Mouse (Mus musculus) CH12.LX (cell line): Measurements from ENCODE around the gene 4930402K13Rik. TPM values are rescaled to one million over a fixed set of nuclear protein-coding genes. Genes with fewer than 3 reads are reported as not detected.

Source experiments
- DNase-seq: peaks from one replicate; pipeline ENCODE4 v3.0.0-alpha.2; 2013; ENCODE audit errors: extremely low read depth
- H3K27ac ChIP-seq: 2 replicates; pipeline ENCODE4 v1.5.1; 2012; ENCODE audit warnings: low read depth, mild to moderate bottlenecking, control low read depth, moderate library complexity; ENCODE audit not compliant: insufficient read depth
- H3K27me3 ChIP-seq: replicated peaks from 2 replicates; pipeline ENCODE3; 2012; ENCODE audit warnings: inconsistent platforms
- H3K36me3 ChIP-seq, 2 experiments: replicated peaks in 1 of 2; 2 replicates each; pipeline versions ENCODE3 to v1.6.1; 2012; ENCODE audit warnings: inconsistent platforms in 1 of 2, low read length in 1 of 2, mild to moderate bottlenecking in 1 of 2, mixed read lengths in 1 of 2, moderate library complexity in 1 of 2; ENCODE audit not compliant: control insufficient read depth in 1 of 2, insufficient read depth in 1 of 2
- H3K4me1 ChIP-seq, 2 experiments: 2 replicates each; pipeline ENCODE4 v1.6.1; 2012; ENCODE audit warnings: inconsistent platforms in 1 of 2, moderate library complexity in 1 of 2; ENCODE audit not compliant: insufficient read depth in 2 of 2, control insufficient read depth in 1 of 2
- H3K4me2 ChIP-seq: 2 replicates; pipeline ENCODE4 v1.6.1; 2012; ENCODE audit warnings: low read depth, mild to moderate bottlenecking, control low read depth; ENCODE audit not compliant: poor library complexity, insufficient read depth, severe bottlenecking
- H3K4me3 ChIP-seq, 3 experiments: fragments of 150-350 bp in 1 of 3; sonication (generic) in 1 of 3; replicated peaks in 1 of 3; 2 replicates each; pipeline versions ENCODE3 to v1.5.1; 2011 to 2012; ENCODE audit warnings: low read depth in 2 of 3, low read length in 2 of 3, mild to moderate bottlenecking in 2 of 3, moderate library complexity in 2 of 3, control low read depth in 1 of 3, improper control_type of control experiment in 1 of 3, inconsistent platforms in 1 of 3, mixed read lengths in 1 of 3; ENCODE audit not compliant: poor library complexity in 1 of 3
- H3K79me2 ChIP-seq: replicated peaks from 2 replicates; pipeline ENCODE4 v1.6.1; 2012; ENCODE audit warnings: mild to moderate bottlenecking, moderate library complexity; ENCODE audit not compliant: control insufficient read depth, poor library complexity, insufficient read depth, severe bottlenecking; ENCODE audit errors: extremely low read depth
- H3K9ac ChIP-seq: 2 replicates; pipeline ENCODE4 v1.6.1; 2012; ENCODE audit warnings: low read depth, mild to moderate bottlenecking, control low read depth, moderate library complexity; ENCODE audit not compliant: insufficient read depth
- H3K9me3 ChIP-seq: replicated peaks from 2 replicates; pipeline ENCODE3; 2012; ENCODE audit warnings: low read length, inconsistent platforms, mixed read lengths
- BHLHE40 ChIP-seq: IDR thresholded peaks from 2 replicates; pipeline ENCODE4 v1.6.1; 2011; ENCODE audit warnings: mild to moderate bottlenecking, low read depth, low read length, improper control_type of control experiment
- CHD1 ChIP-seq: IDR thresholded peaks from 2 replicates; pipeline ENCODE4 v1.6.1; 2012; ENCODE audit warnings: low read depth, low read length, improper control_type of control experiment, inconsistent platforms
- E2F4 ChIP-seq: IDR thresholded peaks from 2 replicates; pipeline ENCODE4 v1.6.1; 2011; ENCODE audit warnings: low read depth, low read length, improper control_type of control experiment; ENCODE audit not compliant: insufficient replicate concordance
- EP300 ChIP-seq: IDR thresholded peaks from 2 replicates; pipeline ENCODE4 v1.6.1; 2011; ENCODE audit warnings: low read length, improper control_type of control experiment
- ETS1 ChIP-seq: conservative IDR thresholded peaks from 2 replicates; pipeline ENCODE4 v1.6.1; 2012; ENCODE audit warnings: low read depth, mild to moderate bottlenecking, inconsistent platforms, low read length, improper control_type of control experiment, moderate library complexity
- GABPA ChIP-seq: IDR thresholded peaks from 2 replicates; pipeline ENCODE4 v1.6.1; 2012; ENCODE audit warnings: low read depth, low read length, improper control_type of control experiment, inconsistent platforms; ENCODE audit not compliant: insufficient replicate concordance
- IRF4 ChIP-seq: IDR thresholded peaks from 2 replicates; pipeline ENCODE4 v1.6.1; 2014; ENCODE audit warnings: low read depth, mild to moderate bottlenecking, inconsistent platforms, low read length, improper control_type of control experiment
- JUN ChIP-seq: IDR thresholded peaks from 2 replicates; pipeline ENCODE4 v1.6.1; 2011; ENCODE audit warnings: low read depth, mild to moderate bottlenecking, low read length, improper control_type of control experiment, moderate library complexity; ENCODE audit not compliant: insufficient read depth
- JUND ChIP-seq: conservative IDR thresholded peaks from 2 replicates; pipeline ENCODE4 v1.6.1; 2011; ENCODE audit warnings: low read depth, low read length, improper control_type of control experiment
- MAFK ChIP-seq: IDR thresholded peaks from 2 replicates; pipeline ENCODE4 v1.6.1; 2011; ENCODE audit warnings: low read length, improper control_type of control experiment; ENCODE audit not compliant: insufficient replicate concordance
- MAX ChIP-seq: IDR thresholded peaks from 2 replicates; pipeline ENCODE4 v1.6.1; 2011; ENCODE audit warnings: low read length, improper control_type of control experiment
- MEF2A ChIP-seq: IDR thresholded peaks from 2 replicates; pipeline ENCODE4 v1.6.1; 2014; ENCODE audit warnings: low read depth, mild to moderate bottlenecking, inconsistent platforms, low read length, improper control_type of control experiment, borderline replicate concordance
- MXI1 ChIP-seq: IDR thresholded peaks from 2 replicates; pipeline ENCODE4 v1.6.1; 2011; ENCODE audit warnings: mild to moderate bottlenecking, low read depth, low read length, improper control_type of control experiment
- MYC ChIP-seq: IDR thresholded peaks from 2 replicates; pipeline ENCODE4 v1.6.1; 2011; ENCODE audit warnings: low read depth, mild to moderate bottlenecking, improper control_type of control experiment, low read length
- PAX5 ChIP-seq: IDR thresholded peaks from 2 replicates; pipeline ENCODE4 v1.6.1; 2012; ENCODE audit warnings: low read length, inconsistent platforms, mixed read lengths
- POLR2A ChIP-seq: IDR thresholded peaks from 2 replicates; pipeline ENCODE4 v1.6.1; 2011; ENCODE audit warnings: low read depth, mild to moderate bottlenecking, improper control_type of control experiment, low read length
- RAD21 ChIP-seq: IDR thresholded peaks from 2 replicates; pipeline ENCODE4 v1.6.1; 2011; ENCODE audit warnings: low read depth, mild to moderate bottlenecking, low read length, improper control_type of control experiment, moderate library complexity
- RCOR1 ChIP-seq: conservative IDR thresholded peaks from 2 replicates; pipeline ENCODE4 v1.6.1; 2012; ENCODE audit warnings: low read depth, mild to moderate bottlenecking, inconsistent platforms, low read length, improper control_type of control experiment
- SIN3A ChIP-seq: IDR thresholded peaks from 2 replicates; pipeline ENCODE4 v1.6.1; 2012; ENCODE audit warnings: low read length, improper control_type of control experiment, inconsistent platforms
- SMC3 ChIP-seq: IDR thresholded peaks from 2 replicates; pipeline ENCODE4 v1.6.1; 2011; ENCODE audit warnings: low read depth, low read length, improper control_type of control experiment
- TBP ChIP-seq: conservative IDR thresholded peaks from 2 replicates; pipeline ENCODE4 v1.6.1; 2011; ENCODE audit warnings: low read depth, low read length, improper control_type of control experiment
- TCF12 ChIP-seq: IDR thresholded peaks from 2 replicates; pipeline ENCODE4 v1.6.1; 2014; ENCODE audit warnings: low read depth, mild to moderate bottlenecking, inconsistent platforms, low read length, improper control_type of control experiment
- UBTF ChIP-seq: IDR thresholded peaks from 2 replicates; pipeline ENCODE4 v1.6.1; 2012; ENCODE audit warnings: low read depth, mild to moderate bottlenecking, inconsistent platforms, low read length, improper control_type of control experiment, moderate library complexity
- USF1 ChIP-seq: IDR thresholded peaks from 2 replicates; pipeline ENCODE4 v1.6.1; 2014; ENCODE audit warnings: low read depth, mild to moderate bottlenecking, inconsistent platforms, low read length, improper control_type of control experiment
- ZKSCAN1 ChIP-seq: IDR thresholded peaks from 2 replicates; pipeline ENCODE4 v1.6.1; 2012; ENCODE audit warnings: low read depth, inconsistent platforms, low read length, improper control_type of control experiment, borderline replicate concordance
- ZNF384 ChIP-seq: IDR thresholded peaks from 2 replicates; pipeline ENCODE4 v1.6.1; 2012; ENCODE audit warnings: low read depth, low read length, improper control_type of control experiment, inconsistent platforms
- dilution Hi-C: fragments of 300-500 bp; cut with MboI; formaldehyde crosslinking; loops from 2 replicates; pipeline ENCODE4 v1.14.3; 2020; ENCODE audit warnings: low sequenced_read_pairs; ENCODE audit not compliant: extremely low pct_unique_long_range_greater_than_20kb, extremely low pct_ligation_motif_present
- in situ Hi-C: fragments of 300-500 bp; cut with MboI; formaldehyde crosslinking; loops from 3 replicates; pipeline ENCODE4 v1.14.3; 2019; ENCODE audit warnings: low sequenced_read_pairs, low pct_ligation_motif_present, low pct_unique_long_range_greater_than_20kb, mixed read lengths
- polyA plus RNA-seq: library from polyadenylated mRNA; unstranded; fragments of >175 nt; gene quantifications from 2 replicates; pipeline ENCODE4 v1.2.1, GENCODE M21; 2012; ENCODE audit warnings: low read depth; ENCODE audit not compliant: insufficient read length
- total RNA-seq, 2 experiments: library from RNA; depleted of rRNA; stranded (reverse); fragments of 300-350 nt in 1 of 2; fragments of >200 nt in 1 of 2; gene quantifications; 2 replicates each; pipeline ENCODE4 v1.2.3; 2012 to 2014

Gene 4930402K13Rik
- total and polyA plus RNA-seq, 3 experiments: not detected

- TF ChIP-seq JUND: peak; percentile 63; the same call in 1 of the 2 replicates
- no peak for TF ChIP-seq MAX
- TF ChIP-seq MEF2A: peak; percentile 48; the same call in 1 of the 2 replicates
- TF ChIP-seq CHD1: no peak
- no peak for TF ChIP-seq RCOR1
- no peak for TF ChIP-seq SMC3
- peak; percentile 70 for TF ChIP-seq JUN
- peak; percentile 37; the same call in 1 of the 2 replicates for TF ChIP-seq BHLHE40
- TF ChIP-seq TBP: no peak
- TF ChIP-seq IRF4: peak; percentile 64
- no peak for TF ChIP-seq E2F4
- TF ChIP-seq SIN3A: no peak
- TF ChIP-seq ZKSCAN1: no peak
- no peak for TF ChIP-seq ZNF384
- peak; percentile 6; the same call in 1 of the 2 replicates for TF ChIP-seq MAFK
- TF ChIP-seq EP300: peak; percentile 69; the same call in 1 of the 2 replicates
- no peak for TF ChIP-seq MYC
- no peak for TF ChIP-seq UBTF
- TF ChIP-seq MXI1: no peak
- TF ChIP-seq POLR2A: no peak
- no peak; the same call in 1 of the 2 replicates for TF ChIP-seq ETS1
- TF ChIP-seq, all 38 proteins: peak for 7
- Histone ChIP-seq H3K9ac (no peak overlapping the region), H3K79me2 (no peaks in the 10 kb centered on the region), H3K4me2 (no peak overlapping the region), H3K4me3 (no peak overlapping the region), H3K4me1 (no peaks in the 10 kb centered on the region), H3K27me3 (no peaks in the 10 kb centered on the region), H3K36me3 (no peaks in the 10 kb centered on the region), H3K27ac (no peak overlapping the region), H3K9me3 (no peaks in the 10 kb centered on the region)
- dilution Hi-C loops: no loop called here
- in situ Hi-C loops: no loop called here
- DNase-seq: peak; percentile 45
Measured at GRCm38 (mm10) chrX:9139290-9139948, 35.1 kb downstream of the 4930402K13Rik start.

- Histone ChIP-seq H3K27me3 (no peaks in the 10 kb centered on the region), H3K9ac (no peak overlapping the region), H3K4me1 (no peaks in the 10 kb centered on the region), H3K4me3 (no peak overlapping the region), H3K9me3 (no peaks in the 10 kb centered on the region), H3K79me2 (no peaks in the 10 kb centered on the region), H3K36me3 (no peaks in the 10 kb centered on the region), H3K27ac (no peak overlapping the region), H3K4me2 (no peak overlapping the region)
- TF ChIP-seq PAX5 (no peak), JUN (no peak), MEF2A (no peak), RCOR1 (no peak), TCF12 (no peak), USF1 (no peak), JUND (no peak), GABPA (no peak), RAD21 (no peak)
- dilution Hi-C loops (no loop called here), in situ Hi-C loops (no loop called here)
- no peak for DNase-seq
Measured at GRCm38 (mm10) chrX:9142669-9143068, 38.3 kb downstream of the 4930402K13Rik start.
